Mouse (Mus musculus): ENCODE measurements around the gene Suco.

Gene Suco

GRCm38 (mm10) chr1:161888823-161889222 is 12.3 kb upstream of the Suco start:
- DNase-seq, result no peak

DNA sequence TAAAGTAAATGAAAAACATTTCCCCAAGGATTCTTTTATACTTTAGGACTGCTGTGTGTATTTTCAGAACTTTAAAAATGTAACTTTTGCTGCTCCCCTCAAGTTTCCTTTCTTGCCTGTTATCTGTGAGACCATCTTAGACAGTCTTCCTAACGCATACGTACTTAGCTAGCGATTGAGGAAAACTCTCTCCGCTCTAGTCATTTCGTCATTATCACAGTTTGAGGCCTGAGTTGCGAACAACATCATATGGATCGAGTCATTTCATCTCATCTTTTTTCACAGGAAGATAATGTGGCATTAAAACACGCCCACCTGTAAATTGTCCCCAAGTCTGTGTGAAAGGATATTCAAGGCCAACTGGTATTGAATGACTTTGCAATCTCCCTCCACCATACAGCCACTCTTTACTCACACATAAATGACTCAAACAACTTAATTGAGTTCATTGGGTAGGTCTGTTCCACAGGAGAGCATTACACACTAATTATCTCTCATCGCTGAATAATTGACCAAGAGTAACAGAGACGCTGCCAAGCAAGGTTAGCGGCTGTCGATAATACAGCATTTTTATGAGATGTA is 11.3 kb upstream of the Suco start:
- DNase-seq, result no peak

DNA sequence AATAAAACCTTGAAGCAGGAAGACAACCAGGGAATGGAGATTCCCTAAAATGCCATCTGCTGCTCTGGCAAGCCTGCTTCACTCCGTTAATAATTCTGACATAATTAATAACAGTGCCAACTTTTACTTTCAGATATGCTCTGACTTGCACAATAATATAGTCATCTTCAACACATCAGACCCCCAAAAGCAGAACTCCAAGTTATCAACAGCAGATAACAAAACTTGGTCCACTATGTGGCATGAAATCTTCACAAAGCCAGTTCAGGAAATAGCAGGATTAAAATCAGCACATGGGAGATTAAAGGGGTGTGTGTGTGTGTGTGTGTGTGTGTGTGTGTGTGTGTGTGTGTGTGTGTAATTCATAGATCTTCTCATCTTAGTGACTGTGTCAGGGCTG is 9.3 kb upstream of the Suco start:
- DNase-seq, result no peak

DNA sequence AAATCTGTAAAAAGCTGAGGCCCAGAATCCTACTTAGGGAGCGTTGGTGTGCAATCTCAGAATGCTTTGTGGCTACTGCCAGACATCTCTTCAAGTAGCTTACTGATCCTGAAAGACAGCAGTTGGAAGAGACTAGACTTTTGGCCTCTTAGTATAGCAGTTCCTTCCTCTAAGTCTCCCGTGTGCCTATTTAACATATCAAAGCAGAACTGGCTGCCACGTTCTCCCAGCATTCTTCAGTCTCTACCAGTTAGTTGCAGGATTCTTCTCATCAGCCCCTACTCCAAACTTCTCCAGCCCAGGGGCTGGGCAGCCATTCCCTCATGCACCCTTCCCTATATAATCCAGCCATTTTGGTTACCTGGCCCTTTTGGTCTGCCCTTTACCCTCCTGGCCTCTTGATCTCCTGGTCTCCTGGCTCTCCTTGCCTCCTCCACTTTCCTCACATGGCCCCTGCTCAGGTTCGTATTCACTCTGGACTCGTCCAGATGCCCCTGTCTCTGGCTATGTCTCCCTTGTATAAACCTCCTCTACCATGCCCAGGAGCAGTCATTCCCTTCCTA is 1.2 kb upstream of the Suco start:
- DNase-seq, result peak; percentile 16

DNA sequence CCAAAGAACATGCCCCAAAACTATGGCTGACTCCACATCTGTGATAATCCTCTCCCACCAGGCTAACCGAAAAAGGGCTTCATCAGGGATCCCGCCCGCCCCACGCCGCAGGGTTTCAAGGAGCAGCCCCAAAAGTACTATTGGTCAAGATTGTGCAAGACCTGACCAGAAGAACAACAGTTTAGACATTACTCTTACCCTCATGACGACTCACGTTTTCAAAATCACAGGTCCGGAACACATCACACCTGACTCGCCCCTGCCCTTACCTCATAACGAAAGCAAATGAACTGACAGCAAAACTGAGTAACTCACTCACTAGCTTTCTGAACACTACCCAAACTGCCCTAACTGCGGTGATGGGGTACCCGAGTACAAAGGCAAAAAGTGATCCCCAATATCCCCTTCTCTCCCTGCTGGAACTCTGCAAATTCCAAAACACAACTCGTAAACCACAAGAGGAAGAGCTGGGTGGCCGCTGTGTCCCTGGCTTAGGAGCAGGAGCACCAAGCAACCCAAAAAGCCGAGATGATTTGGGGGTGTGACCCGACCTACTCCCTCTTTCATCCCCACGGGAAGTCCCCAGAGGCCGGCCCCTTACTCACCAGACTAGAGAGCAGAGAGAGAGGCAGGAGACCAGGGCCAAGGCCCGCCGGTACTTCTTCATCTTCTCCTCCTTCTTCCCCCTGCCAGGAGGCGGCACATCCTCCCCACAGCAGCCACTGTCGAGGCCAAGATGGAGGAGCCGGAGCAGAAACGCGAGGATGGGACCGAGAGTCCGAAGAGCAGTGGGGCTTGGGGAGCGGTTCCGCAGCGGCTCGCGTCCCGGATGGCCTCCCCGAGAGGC is 553 bp downstream of the Suco start:
- DNase-seq, result peak; percentile 4

- no peak for DNase-seq
Observed at GRCm38 (mm10) chr1:161869422-161869821, 7.1 kb downstream of the Suco start.

- DNase-seq, result no peak
Observed at GRCm38 (mm10) chr1:161868413-161868812, 8.1 kb downstream of the Suco start.

GRCm38 (mm10) chr1:161863742-161864141 is 12.7 kb downstream of the Suco start:
- DNase-seq, result no peak

DNA sequence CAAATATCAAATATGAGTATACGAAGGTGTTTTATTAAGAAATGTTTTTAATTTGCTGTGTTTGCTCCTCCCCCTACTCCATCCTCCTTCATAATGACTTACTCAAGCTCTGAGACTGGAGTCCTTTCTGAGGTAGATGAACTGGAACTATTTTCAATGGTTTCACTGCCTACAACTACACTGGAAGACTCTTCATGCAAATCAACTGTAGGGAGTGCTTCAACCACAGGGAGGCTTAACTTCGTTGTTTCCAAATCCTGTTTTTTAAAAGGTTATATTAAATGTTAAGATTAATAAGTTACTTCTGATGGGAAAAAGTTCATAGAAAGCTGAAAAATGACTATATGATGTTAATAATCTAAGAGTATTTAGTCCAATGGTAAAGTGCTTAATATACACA is 17.2 kb downstream of the Suco start:
- DNase-seq, result no peak

GRCm38 (mm10) chr1:161826677-161827076 is 49.8 kb downstream of the Suco start:
- DNase-seq, result no peak

GRCm38 (mm10) chr1:161809428-161809827 is 67.1 kb downstream of the Suco start:
- DNase-seq, result no peak

DNA sequence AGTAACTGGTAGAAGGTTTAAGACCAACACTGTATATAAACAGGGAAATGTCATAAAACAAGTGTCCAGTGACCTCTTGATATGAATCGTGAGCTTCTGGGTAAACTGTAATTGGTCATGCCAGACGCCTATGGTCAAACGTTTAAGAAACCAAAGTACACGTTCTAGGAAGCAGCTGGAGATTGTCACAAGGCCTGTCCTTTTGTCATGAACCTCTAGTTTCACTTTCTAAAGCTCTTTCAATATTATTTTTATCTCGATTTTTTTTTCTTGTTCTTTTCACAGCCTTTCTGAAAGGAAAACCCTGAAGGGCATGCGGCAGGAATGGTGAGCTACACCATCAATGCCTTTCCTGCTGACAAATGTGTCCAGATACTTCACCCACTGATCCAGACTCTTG is 67.5 kb downstream of the Suco start:
- no peak for DNase-seq

DNA sequence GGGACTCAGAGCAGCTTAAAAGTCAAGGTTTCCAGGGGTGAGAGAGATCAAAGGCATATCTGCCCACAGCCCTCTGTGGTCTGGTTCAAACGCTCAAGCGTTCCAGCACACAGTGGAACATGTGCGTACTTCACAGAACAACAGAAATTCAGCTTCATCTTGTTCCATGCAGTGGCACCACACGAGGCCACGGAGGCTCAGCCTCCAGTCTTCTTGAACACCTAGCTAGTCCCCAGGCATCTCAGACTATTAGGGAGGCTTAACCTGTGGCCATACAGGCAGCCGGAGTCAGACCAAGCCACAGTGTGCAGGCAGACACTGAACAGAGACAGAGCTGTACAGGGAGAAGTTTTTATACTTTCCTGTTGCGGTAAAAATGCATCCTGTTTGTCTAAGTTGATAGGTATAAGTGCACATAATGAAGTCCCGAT is 71.9 kb downstream of the Suco start:
- DNase-seq, result no peak

- DNase-seq, result no peak
Observed at GRCm38 (mm10) chr1:161801321-161801720, 75.2 kb downstream of the Suco start.

DNA sequence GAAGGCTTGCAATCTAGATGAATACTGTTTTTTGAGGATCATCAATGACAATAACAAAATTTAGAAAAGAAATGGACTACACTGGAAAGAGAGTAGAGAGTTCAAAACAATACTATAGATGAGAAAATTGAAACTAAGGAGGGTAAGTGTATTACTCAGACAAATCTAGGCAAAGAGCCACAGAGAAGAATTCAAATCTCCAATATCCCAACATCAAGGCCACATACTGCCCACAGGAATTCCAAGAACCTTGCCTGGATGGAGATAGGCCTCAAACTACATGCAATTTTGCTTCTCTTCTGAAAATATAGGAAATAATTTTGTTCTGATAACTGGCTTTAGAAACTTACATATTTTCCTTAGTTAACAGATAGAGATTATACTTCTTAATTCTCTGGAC is 76.2 kb downstream of the Suco start:
- DNase-seq, result no peak

DNA sequence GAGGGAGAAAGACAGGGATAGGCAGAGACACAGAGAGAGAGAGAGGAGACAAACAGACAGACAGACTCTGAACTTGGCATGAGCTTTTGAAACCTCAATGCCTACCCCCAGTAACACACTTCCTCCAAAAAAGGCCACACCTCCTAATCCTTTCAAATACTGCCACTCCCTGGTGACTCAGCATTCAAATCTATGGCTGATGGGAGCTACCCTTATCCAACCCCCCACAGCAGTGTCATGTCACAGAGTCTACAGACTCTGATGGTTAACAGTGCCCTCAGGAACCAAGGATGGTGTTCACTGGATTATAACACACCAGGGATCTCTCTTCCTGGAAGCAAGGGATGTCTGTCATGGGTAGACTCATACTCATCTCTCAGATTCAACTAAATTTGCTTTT is 76.7 kb downstream of the Suco start:
- no peak for DNase-seq

DNA sequence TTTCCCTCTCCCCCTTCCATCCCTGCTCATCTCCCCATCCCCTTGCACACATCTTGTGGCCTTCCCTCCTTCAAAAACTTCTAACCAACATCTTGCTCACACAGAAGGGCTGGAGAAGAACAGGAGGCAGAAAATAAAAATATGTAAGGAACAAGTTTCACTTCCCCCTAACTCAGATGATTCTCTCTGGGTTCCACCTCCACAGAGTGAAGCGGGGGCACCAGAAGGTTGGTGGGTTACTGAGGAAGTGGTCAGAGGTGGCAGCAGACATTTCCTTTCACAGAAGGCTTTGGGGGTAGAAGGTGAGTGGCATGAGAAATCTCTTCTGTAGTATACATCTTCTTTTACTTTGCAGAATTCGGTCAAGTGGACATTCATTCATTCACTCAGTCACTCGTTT is 77.6 kb downstream of the Suco start:
- DNase-seq, result no peak

DNA sequence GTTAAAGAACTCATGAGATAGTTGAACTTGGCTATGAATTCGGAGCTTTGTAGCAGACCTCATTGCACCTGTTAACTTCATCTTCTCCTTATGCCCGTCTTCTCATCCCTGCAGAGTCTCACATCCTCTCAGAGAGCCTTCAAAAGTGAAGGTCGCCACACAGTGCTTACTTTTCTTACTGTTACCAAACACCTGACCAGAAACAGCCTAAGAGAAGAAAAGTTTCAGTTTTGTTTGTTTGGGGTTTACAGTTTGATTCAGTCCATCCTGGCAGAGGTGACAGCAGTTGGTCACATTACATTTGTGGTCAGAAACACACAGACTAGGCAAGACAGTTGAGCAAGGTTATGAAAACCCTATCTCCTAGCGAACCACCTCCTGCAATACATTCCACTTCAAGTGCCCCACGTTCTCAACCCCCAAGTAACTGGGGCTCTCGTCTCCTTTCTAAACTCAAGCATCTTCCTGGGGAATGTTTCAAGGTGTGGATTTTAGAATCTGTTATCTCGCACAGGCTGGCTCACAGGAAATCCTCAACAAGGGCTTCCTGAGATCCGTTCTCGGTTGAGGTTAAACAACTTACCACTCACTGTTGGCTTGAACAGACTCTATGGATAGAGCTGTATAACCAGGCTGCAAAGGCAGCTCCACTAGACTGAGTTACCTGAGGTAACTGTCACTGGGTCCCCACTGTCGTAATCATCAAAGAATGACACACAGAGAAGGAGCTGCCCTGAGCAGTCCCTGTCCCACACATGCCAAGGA is 81.9 kb downstream of the Suco start:
- DNase-seq, result no peak

- no peak for DNase-seq
Observed at GRCm38 (mm10) chr1:161793321-161793720, 83.2 kb downstream of the Suco start.

DNA sequence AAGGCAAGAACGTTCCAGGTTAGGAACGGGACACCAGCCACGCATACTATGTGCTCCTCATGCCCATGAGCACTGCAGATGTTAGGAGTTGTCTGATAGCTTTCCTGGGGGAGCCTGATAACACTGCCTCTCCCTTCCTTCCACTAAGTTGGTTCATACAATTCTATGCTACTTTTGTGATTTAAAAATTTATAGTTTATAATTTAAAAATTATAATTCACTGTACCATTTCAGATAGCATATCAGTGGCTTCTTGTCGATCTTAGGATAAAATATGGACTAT is 83.9 kb downstream of the Suco start:
- DNase-seq, result no peak

GRCm38 (mm10) chr1:161791854-161792686 is 84.4 kb downstream of the Suco start:
- no peak for DNase-seq

GRCm38 (mm10) chr1:161788339-161788738 is 88.1 kb downstream of the Suco start, which contains the start of gene Fasl:
Gene Fasl (minus strand): TSS chr1:161788495.
- DNase-seq, result no peak

DNA sequence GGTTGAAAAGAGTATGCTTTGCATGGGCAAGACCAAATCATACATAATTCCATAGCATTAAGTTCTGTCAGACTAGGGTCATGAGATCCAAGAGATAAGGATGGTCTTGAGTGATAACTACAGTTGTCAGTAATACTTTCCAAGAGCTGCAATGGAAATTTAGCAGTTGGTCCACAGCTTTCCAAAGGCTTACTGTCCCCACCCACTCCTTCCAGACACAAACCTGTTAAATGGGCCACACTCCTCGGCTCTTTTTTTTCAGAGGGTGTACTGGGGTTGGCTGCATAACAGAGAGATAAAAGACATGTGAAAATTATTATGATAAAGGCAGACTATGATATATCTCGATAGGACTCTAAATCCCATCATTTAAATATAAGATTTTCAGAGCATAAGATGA is 93.8 kb downstream of the Suco start:
- DNase-seq, result no peak
